In genomic region chr1:153327063-153327462, GRCm38 (mm10) we compare ENCODE assay signal across 32 mouse cellular contexts.
"Had no signal": no experiment of that assay in that cellular context is flagged by ENCODE, and none has a peak within 500 bp of the region (broad histone marks: within the 10 kb centered on the region; RNA-seq: fewer than 3 reads in every experiment).

No protein-coding gene starts in this region.

- H3K27me3 ChIP-seq: heart, embryonic 12.5 days; heart, embryonic 13.5 days; heart, embryonic 15.5 days; hindbrain, embryonic 12.5 days; hindbrain, embryonic 13.5 days; hindbrain, embryonic 15.5 days; intestine, embryonic 15.5 days; kidney, embryonic 15.5 days had no signal

- H3K9me3 ChIP-seq: heart, embryonic 12.5 days; heart, embryonic 13.5 days; heart, embryonic 15.5 days; hindbrain, embryonic 10.5 days; hindbrain, embryonic 12.5 days; hindbrain, embryonic 13.5 days; hindbrain, embryonic 15.5 days; intestine, embryonic 15.5 days; kidney, embryonic 15.5 days had no signal

- H3K4me3 ChIP-seq: heart, embryonic 12.5 days; heart, embryonic 13.5 days; heart, embryonic 15.5 days; hindbrain, embryonic 10.5 days; hindbrain, embryonic 12.5 days; hindbrain, embryonic 13.5 days; hindbrain, embryonic 15.5 days; intestine, embryonic 15.5 days; kidney, embryonic 15.5 days; layer of hippocampus, adult 2 months; left cerebral cortex, adult 2 months had no signal

- H3K27ac ChIP-seq: hindbrain, embryonic 10.5 days; hindbrain, embryonic 12.5 days; hindbrain, embryonic 13.5 days; hindbrain, embryonic 14.5 days; hindbrain, embryonic 15.5 days; hindbrain, postnatal 0 days; intestine, embryonic 15.5 days; kidney, embryonic 15.5 days; kidney, postnatal 0 days; layer of hippocampus, adult 2 months; left cerebral cortex, adult 2 months had no signal

- H3K4me2 ChIP-seq: heart, embryonic 11.5 days; heart, embryonic 15.5 days; hindbrain, embryonic 12.5 days; hindbrain, embryonic 13.5 days; hindbrain, embryonic 14.5 days; hindbrain, embryonic 15.5 days; intestine, embryonic 15.5 days; kidney, embryonic 15.5 days had no signal

- H3K9ac ChIP-seq: heart, embryonic 15.5 days; hindbrain, embryonic 12.5 days; hindbrain, embryonic 13.5 days; hindbrain, embryonic 14.5 days; hindbrain, embryonic 15.5 days; intestine, embryonic 15.5 days; kidney, embryonic 15.5 days had no signal

- DNase-seq: heart, postnatal 14 days; heart, postnatal 36 days; heart, postnatal 4 days; kidney, adult 11 months; kidney, adult 18-20 months; kidney, adult 2 months; kidney, adult 8-10 months; kidney, adult 9 months; kidney, postnatal 14 days; kidney, postnatal 25 days; kidney, postnatal 36 days; kidney, postnatal 4 days; layer of hippocampus, adult 9-11 months; layer of hippocampus, postnatal 36 days had no signal

- ATAC-seq: hindbrain, postnatal 0 days; inflammation-experienced regulatory T-cells, adult 6 months; intestine, embryonic 15.5 days; intestine, embryonic 16.5 days; intestine, postnatal 0 days had no signal
